Mouse (Mus musculus): ENCODE measurements at regions not wholly inside any gene's neighbourhood (a gene's known extent, or its start where the extent isn't known, plus 50 kb on each side); places are given as distances from the start of the nearest gene placed in this dataset.

GRCm38 (mm10) chr2:166391176-166391575 is 235.7 kb upstream of the Sulf2 start:
- no peak for ATAC-seq
- no peaks in the 10 kb centered on the region for H3K9me3 ChIP-seq (replicated peaks)
- H3K4me2 ChIP-seq: no peak overlapping the region
- H3K27ac ChIP-seq: no peak overlapping the region
- no peak overlapping the region for H3K4me3 ChIP-seq
- H3K9ac ChIP-seq: no peak overlapping the region
- peaks cover 24% of the 10 kb centered on the region for H3K4me1 ChIP-seq
- H3K36me3 ChIP-seq (ENCODE audit: poor library complexity, severe bottlenecking): no peaks in the 10 kb centered on the region
- WGBS: 34% methylated on average over 5 of the region's 5 CpGs
- peaks cover 8% of the 10 kb centered on the region; the same call in 1 of the 2 replicates for H3K27me3 ChIP-seq

- H3K4me1 ChIP-seq: peaks cover 28% of the 10 kb centered on the region
- 31% methylated on average over 6 of the region's 6 CpGs for WGBS
These were observed 232.6 kb upstream of the Sulf2 start for GRCm38 (mm10) chr2:166388050-166388449.

GRCm38 (mm10) chr2:166386817-166387216 is 231.4 kb upstream of the Sulf2 start:
- H3K9ac ChIP-seq: no peak overlapping the region
- no peaks in the 10 kb centered on the region for H3K9me3 ChIP-seq (replicated peaks)
- H3K27me3 ChIP-seq: peaks cover 8% of the 10 kb centered on the region; the same call in 1 of the 2 replicates
- no peak for ATAC-seq
- no peak overlapping the region for H3K4me3 ChIP-seq
- H3K4me1 ChIP-seq: peaks cover 28% of the 10 kb centered on the region
- H3K4me2 ChIP-seq: no peak overlapping the region
- H3K27ac ChIP-seq: no peak overlapping the region
- no peaks in the 10 kb centered on the region for H3K36me3 ChIP-seq (ENCODE audit: poor library complexity, severe bottlenecking)
- WGBS: 75% methylated on average over 5 of the region's 5 CpGs

More at GRCm38 (mm10) chr2:166388050-166388449, 232.6 kb upstream of the Sulf2 start:
- Histone ChIP-seq H3K4me3 (no peak overlapping the region), H3K27ac (no peak overlapping the region), H3K9ac (no peak overlapping the region), H3K4me2 (no peak overlapping the region), H3K36me3 (ENCODE audit: poor library complexity, severe bottlenecking) (no peaks in the 10 kb centered on the region), H3K9me3 (replicated peaks) (no peaks in the 10 kb centered on the region), H3K27me3 (peaks cover 8% of the 10 kb centered on the region; the same call in 1 of the 2 replicates)
- no peak for ATAC-seq

GRCm38 (mm10) chr2:166384583-166384982 is 229.1 kb upstream of the Sulf2 start:
- H3K36me3 ChIP-seq (ENCODE audit: poor library complexity, severe bottlenecking): no peaks in the 10 kb centered on the region
- no peak overlapping the region for H3K4me3 ChIP-seq
- 34% methylated on average over 6 of the region's 6 CpGs for WGBS
- H3K4me1 ChIP-seq: peaks cover 28% of the 10 kb centered on the region
- H3K27me3 ChIP-seq: peaks cover 8% of the 10 kb centered on the region; the same call in 1 of the 2 replicates
- H3K4me2 ChIP-seq: no peak overlapping the region
- ATAC-seq: 0 out of 2 replicates have a peak, but pooled peaks have one; percentile 27
- peak overlapping the region; percentile 44 for H3K27ac ChIP-seq
- H3K9ac ChIP-seq: no peak overlapping the region
- no peaks in the 10 kb centered on the region for H3K9me3 ChIP-seq (replicated peaks)

GRCm38 (mm10) chr2:166383356-166383755 is 227.9 kb upstream of the Sulf2 start:
- WGBS: 74% methylated on average over 5 of the region's 5 CpGs
- no peak overlapping the region for H3K9ac ChIP-seq
- no peak overlapping the region for H3K27ac ChIP-seq
- no peak overlapping the region for H3K4me3 ChIP-seq
- ATAC-seq: no peak
- H3K27me3 ChIP-seq: peaks cover 8% of the 10 kb centered on the region; the same call in 1 of the 2 replicates
- H3K36me3 ChIP-seq (ENCODE audit: poor library complexity, severe bottlenecking): no peaks in the 10 kb centered on the region
- no peak overlapping the region for H3K4me2 ChIP-seq
- H3K9me3 ChIP-seq (replicated peaks): no peaks in the 10 kb centered on the region
- H3K4me1 ChIP-seq: peaks cover 27% of the 10 kb centered on the region

GRCm38 (mm10) chr2:166382180-166382579 is 226.7 kb upstream of the Sulf2 start:
- H3K36me3 ChIP-seq (ENCODE audit: poor library complexity, severe bottlenecking): no peaks in the 10 kb centered on the region
- H3K27ac ChIP-seq: no peak overlapping the region
- H3K4me1 ChIP-seq: peaks cover 27% of the 10 kb centered on the region
- H3K27me3 ChIP-seq: peaks cover 8% of the 10 kb centered on the region; the same call in 1 of the 2 replicates
- H3K9me3 ChIP-seq (replicated peaks): no peaks in the 10 kb centered on the region
- H3K4me3 ChIP-seq: no peak overlapping the region
- H3K9ac ChIP-seq: no peak overlapping the region
- no peak overlapping the region for H3K4me2 ChIP-seq
- no peak for ATAC-seq
- WGBS: 89% methylated on average over 7 of the region's 7 CpGs

GRCm38 (mm10) chr2:166380854-166381253 is 225.4 kb upstream of the Sulf2 start:
- no peak overlapping the region for H3K4me2 ChIP-seq
- H3K27ac ChIP-seq: no peak overlapping the region
- no peaks in the 10 kb centered on the region for H3K36me3 ChIP-seq (ENCODE audit: poor library complexity, severe bottlenecking)
- H3K4me1 ChIP-seq: peaks cover 34% of the 10 kb centered on the region
- no peaks in the 10 kb centered on the region for H3K9me3 ChIP-seq (replicated peaks)
- no peak overlapping the region for H3K9ac ChIP-seq
- peaks cover 3% of the 10 kb centered on the region; the same call in 1 of the 2 replicates for H3K27me3 ChIP-seq
- H3K4me3 ChIP-seq: no peak overlapping the region
- 89% methylated on average over 9 of the region's 9 CpGs for WGBS
- ATAC-seq: no peak

- 58% methylated on average over 3 of the region's 3 CpGs for WGBS
- Histone ChIP-seq H3K36me3 (ENCODE audit: poor library complexity, severe bottlenecking) (no peaks in the 10 kb centered on the region), H3K4me1 (peaks cover 18% of the 10 kb centered on the region), H3K27me3 (peaks cover 8% of the 10 kb centered on the region; the same call in 1 of the 2 replicates), H3K4me2 (no peak overlapping the region), H3K9me3 (replicated peaks) (no peaks in the 10 kb centered on the region), H3K9ac (no peak overlapping the region), H3K4me3 (no peak overlapping the region), H3K27ac (no peak overlapping the region)
- no peak for ATAC-seq
These were observed 222.9 kb upstream of the Sulf2 start for GRCm38 (mm10) chr2:166378325-166378724.

- H3K9me3 ChIP-seq (replicated peaks): no peaks in the 10 kb centered on the region
- no peak overlapping the region for H3K4me3 ChIP-seq
- no peak overlapping the region for H3K4me2 ChIP-seq
- H3K4me1 ChIP-seq: peaks cover 18% of the 10 kb centered on the region
- ATAC-seq: peak; percentile 61; the same call in 1 of the 2 replicates
- 26% methylated on average over 3 of the region's 3 CpGs for WGBS
- H3K36me3 ChIP-seq (ENCODE audit: poor library complexity, severe bottlenecking): no peaks in the 10 kb centered on the region
- H3K27me3 ChIP-seq: peaks cover 8% of the 10 kb centered on the region; the same call in 1 of the 2 replicates
- no peak overlapping the region for H3K27ac ChIP-seq
- H3K9ac ChIP-seq: no peak overlapping the region
These were observed 221.9 kb upstream of the Sulf2 start for GRCm38 (mm10) chr2:166377329-166377728.

- ATAC-seq: no peak
- H3K9ac ChIP-seq: no peak overlapping the region
- no peaks in the 10 kb centered on the region for H3K36me3 ChIP-seq (ENCODE audit: poor library complexity, severe bottlenecking)
- H3K4me2 ChIP-seq: no peak overlapping the region
- WGBS: 87% methylated on average over 12 of the region's 12 CpGs
- H3K27ac ChIP-seq: no peak overlapping the region
- H3K4me3 ChIP-seq: no peak overlapping the region
- peaks cover 18% of the 10 kb centered on the region for H3K4me1 ChIP-seq
- no peaks in the 10 kb centered on the region for H3K9me3 ChIP-seq (replicated peaks)
- H3K27me3 ChIP-seq: peaks cover 8% of the 10 kb centered on the region; the same call in 1 of the 2 replicates
These were observed 220.2 kb upstream of the Sulf2 start for GRCm38 (mm10) chr2:166375639-166376038.

- Histone ChIP-seq H3K27ac (no peak overlapping the region), H3K27me3 (peaks cover 8% of the 10 kb centered on the region; the same call in 1 of the 2 replicates), H3K36me3 (ENCODE audit: poor library complexity, severe bottlenecking) (no peaks in the 10 kb centered on the region), H3K4me2 (no peak overlapping the region), H3K9me3 (replicated peaks) (no peaks in the 10 kb centered on the region), H3K4me1 (no peaks in the 10 kb centered on the region), H3K9ac (no peak overlapping the region), H3K4me3 (no peak overlapping the region)
- no peak for ATAC-seq
- WGBS: 90% methylated on average over 6 of the region's 6 CpGs
These were observed 215.3 kb upstream of the Sulf2 start for GRCm38 (mm10) chr2:166370776-166371175.

GRCm38 (mm10) chr2:166361645-166362044 is 206.2 kb upstream of the Sulf2 start:
- H3K4me3 ChIP-seq: no peak overlapping the region
- H3K36me3 ChIP-seq (ENCODE audit: poor library complexity, severe bottlenecking): no peaks in the 10 kb centered on the region
- H3K9me3 ChIP-seq (replicated peaks): no peaks in the 10 kb centered on the region
- no peak overlapping the region for H3K27ac ChIP-seq
- ATAC-seq: no peak
- H3K27me3 ChIP-seq: peaks cover 45% of the 10 kb centered on the region
- 94% methylated on average over 6 of the region's 6 CpGs for WGBS
- H3K9ac ChIP-seq: no peak overlapping the region
- H3K4me2 ChIP-seq: no peak overlapping the region
- H3K4me1 ChIP-seq: peaks cover 25% of the 10 kb centered on the region

GRCm38 (mm10) chr2:166360786-166361185 is 205.3 kb upstream of the Sulf2 start:
- H3K4me3 ChIP-seq: no peak overlapping the region
- H3K4me2 ChIP-seq: no peak overlapping the region
- ATAC-seq: peak; percentile 63
- peak overlapping the region; percentile 68; the same call in 1 of the 2 replicates for H3K27ac ChIP-seq
- H3K4me1 ChIP-seq: peaks cover 32% of the 10 kb centered on the region
- no peaks in the 10 kb centered on the region for H3K9me3 ChIP-seq (replicated peaks)
- peaks cover 50% of the 10 kb centered on the region for H3K27me3 ChIP-seq
- 41% methylated on average over 3 of the region's 3 CpGs for WGBS
- H3K36me3 ChIP-seq (ENCODE audit: poor library complexity, severe bottlenecking): no peaks in the 10 kb centered on the region
- no peak overlapping the region for H3K9ac ChIP-seq
